In the genomic region with DNA sequence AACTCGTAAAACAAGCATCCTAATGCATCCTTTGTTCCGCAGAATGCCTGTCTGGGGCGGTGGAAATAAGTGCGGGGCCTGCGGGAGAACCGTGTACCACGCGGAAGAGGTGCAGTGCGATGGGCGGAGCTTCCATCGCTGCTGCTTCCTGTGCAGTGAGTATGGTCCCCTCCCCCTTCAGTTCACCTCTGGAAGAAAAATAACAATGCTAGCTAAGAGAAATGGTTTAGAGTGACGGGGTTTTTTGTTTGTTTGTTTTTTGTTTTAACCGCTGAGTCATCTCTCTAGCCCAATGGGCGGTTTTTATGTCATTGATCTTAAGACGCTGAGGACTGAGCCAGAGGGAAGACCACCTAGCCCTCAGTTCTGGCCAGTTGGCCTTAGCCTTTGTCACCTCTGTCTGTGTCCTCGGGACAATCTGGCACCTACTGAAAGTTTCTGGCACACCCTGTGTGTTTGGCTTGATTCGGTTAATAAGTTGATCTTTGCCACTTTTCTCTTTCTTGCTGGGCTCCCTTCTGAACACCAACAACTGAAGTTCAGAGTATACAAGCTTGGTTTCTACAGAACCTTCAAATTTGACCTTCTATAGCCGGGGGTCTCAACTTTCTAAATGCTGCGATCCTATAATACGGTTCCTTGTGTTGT, we compare ENCODE assay signal across 8 mouse cellular contexts. TPM values are rescaled to one million over a fixed set of nuclear protein-coding genes. Genes with fewer than 3 reads are reported as not detected.
DNase-seq lines count a peak whose midpoint lies in the region; ATAC-seq and TF ChIP-seq lines count a peak whose summit lies in the region.

No protein-coding gene starts in this region.

- WGBS in forebrain, embryonic 16.5 days, result 44% methylated on average over 20 of the region's 20 CpGs
- 60% methylated on average over 20 of the region's 20 CpGs for WGBS in limb, embryonic 14.5 days
- 58% methylated on average over 20 of the region's 20 CpGs for WGBS in midbrain, embryonic 16.5 days

- peaks cover 14 to 15% of the 10 kb centered on the region in 2 experiments for H3K4me1 ChIP-seq in ES-E14 (ENCODE audit: control insufficient read depth in 2 of 2, insufficient read depth in 2 of 2, low read length in 2 of 2, poor library complexity in 1 of 2)
- H3K4me1 ChIP-seq in forebrain, embryonic 16.5 days (replicated peaks; ENCODE audit: control insufficient read depth, insufficient read depth, low read length), result peaks cover 37% of the 10 kb centered on the region
- H3K4me1 ChIP-seq in limb, embryonic 14.5 days (ENCODE audit: control insufficient read depth, insufficient read depth, low read length), result peaks cover 49% of the 10 kb centered on the region
- H3K4me1 ChIP-seq in midbrain, embryonic 16.5 days (ENCODE audit: control insufficient read depth, insufficient read depth, low read length), result peaks cover 6% of the 10 kb centered on the region

- peak overlapping the region; percentile 43 to 45 for H3K4me3 ChIP-seq in ES-E14 (ENCODE audit: insufficient read depth in 1 of 2, low read depth in 1 of 2, low read length in 2 of 2, poor library complexity in 1 of 2, severe bottlenecking in 1 of 2)
- H3K4me3 ChIP-seq in forebrain, embryonic 16.5 days (replicated peaks; ENCODE audit: low read length), result 0 out of 2 replicates have a peak overlapping the region, but pooled peaks have one; percentile 17
- no peak overlapping the region; the same call in 1 of the 2 replicates for H3K4me3 ChIP-seq in limb, embryonic 14.5 days (replicated peaks; ENCODE audit: low read length)
- H3K4me3 ChIP-seq in midbrain, embryonic 16.5 days (ENCODE audit: low read depth, low read length), result peak overlapping the region; percentile 7; the same call in 1 of the 2 replicates

- intact Hi-C loops in gastrocnemius, postnatal 36 days (cut with DNase I), result loop anchor here (10.0 kb wide), 1 partner anchor 137 kb away; no protein-coding TSS in a partner anchor

- in situ Hi-C loops in ES-E14 (cut with MboI; ENCODE audit: low sequenced_read_pairs in 2 of 2, unreplicated experiment in 2 of 2), result loop anchor here in 1 of 2 experiments (10.0 kb wide), 1 partner anchor 127 kb away; no protein-coding TSS in a partner anchor

- peak overlapping the region; percentile 73 for H3K27ac ChIP-seq in ES-E14 (ENCODE audit: insufficient read depth, low read depth, low read length, poor library complexity, severe bottlenecking)
- peak overlapping the region; percentile 9 for H3K27ac ChIP-seq in forebrain, embryonic 16.5 days (ENCODE audit: low read length)
- H3K27ac ChIP-seq in limb, embryonic 14.5 days (replicated peaks; ENCODE audit: low read depth, low read length), result peak overlapping the region; percentile 8
- H3K27ac ChIP-seq in midbrain, embryonic 16.5 days (ENCODE audit: low read length), result peak overlapping the region; percentile 40; the same call in 1 of the 2 replicates

- peak overlapping the region; percentile 37; the same call in 1 of the 2 replicates for H3K9ac ChIP-seq in ES-E14 (ENCODE audit: insufficient read depth, low read depth, low read length, poor library complexity, severe bottlenecking)
- H3K9ac ChIP-seq in forebrain, embryonic 16.5 days (replicated peaks; ENCODE audit: low read depth, low read length), result 0 out of 2 replicates have a peak overlapping the region, but pooled peaks have one; percentile 0
- no peak overlapping the region; the same call in 1 of the 2 replicates for H3K9ac ChIP-seq in limb, embryonic 14.5 days (ENCODE audit: low read depth, low read length, severe bottlenecking)
- H3K9ac ChIP-seq in midbrain, embryonic 16.5 days (ENCODE audit: low read depth, low read length), result no peak overlapping the region; the same call in 1 of the 2 replicates

- peak; percentile 89 for DNase-seq in CD4-positive, CD25-positive, alpha-beta regulatory T cell, adult 2 months (ENCODE audit: low read depth, low spot score)
- peak; percentile 85 for DNase-seq in ES-E14 (ENCODE audit: low read depth, low spot score)
- peak; percentile 59 for DNase-seq in limb, embryonic 14.5 days (ENCODE audit: low spot score)
- DNase-seq in thymus, postnatal 25 days, result peak; percentile 65
- DNase-seq in frontal cortex, postnatal 25 days (ENCODE audit: low spot score in 2 of 2), result no peak
- DNase-seq in gastrocnemius, postnatal 36 days, result no peak

- no peaks in the 10 kb centered on the region for H3K27me3 ChIP-seq in forebrain, embryonic 16.5 days (replicated peaks; ENCODE audit: control insufficient read depth, insufficient read depth, low read length)
- no peaks in the 10 kb centered on the region for H3K27me3 ChIP-seq in limb, embryonic 14.5 days (ENCODE audit: control insufficient read depth, insufficient read depth, low read length)
- H3K27me3 ChIP-seq in midbrain, embryonic 16.5 days (ENCODE audit: control insufficient read depth, insufficient read depth, low read depth, low read length), result no peaks in the 10 kb centered on the region

- H3K4me2 ChIP-seq in forebrain, embryonic 16.5 days (ENCODE audit: low read length), result peak overlapping the region; percentile 48
- peak overlapping the region; percentile 29; the same call in 1 of the 2 replicates for H3K4me2 ChIP-seq in limb, embryonic 14.5 days (replicated peaks; ENCODE audit: low read depth, low read length, severe bottlenecking)
- peak overlapping the region; percentile 46 for H3K4me2 ChIP-seq in midbrain, embryonic 16.5 days (ENCODE audit: low read length)

- peak; percentile 75 for ATAC-seq in forebrain, embryonic 16.5 days
- ATAC-seq in limb, embryonic 14.5 days (ENCODE audit: low FRiP score, low read depth), result no peak
- ATAC-seq in midbrain, embryonic 16.5 days, result peak; percentile 82

- H3K36me3 ChIP-seq in ES-E14 (ENCODE audit: control insufficient read depth, insufficient read depth, low read length, poor library complexity, severe bottlenecking), result peaks cover 14% of the 10 kb centered on the region
- no peaks in the 10 kb centered on the region for H3K36me3 ChIP-seq in forebrain, embryonic 16.5 days (ENCODE audit: control insufficient read depth, insufficient read depth)
- H3K36me3 ChIP-seq in limb, embryonic 14.5 days (ENCODE audit: control insufficient read depth, insufficient read depth, low read length), result peaks cover 13% of the 10 kb centered on the region
- no peaks in the 10 kb centered on the region for H3K36me3 ChIP-seq in midbrain, embryonic 16.5 days (ENCODE audit: control insufficient read depth, insufficient read depth, low read length)

- TF ChIP-seq POLR2A in limb, embryonic 14.5 days (IDR thresholded peaks at IDR 0.05; ENCODE audit: borderline replicate concordance, extremely low read depth, insufficient read depth, insufficient read length), result no peak

- H3K9me3 ChIP-seq in ES-E14 (ENCODE audit: control insufficient read depth, insufficient read depth, low read depth, low read length), result no peaks in the 10 kb centered on the region
- H3K9me3 ChIP-seq in forebrain, embryonic 16.5 days (ENCODE audit: control insufficient read depth, low read length), result no peaks in the 10 kb centered on the region
- no peaks in the 10 kb centered on the region for H3K9me3 ChIP-seq in limb, embryonic 14.5 days (ENCODE audit: control insufficient read depth, low read length)
- H3K9me3 ChIP-seq in midbrain, embryonic 16.5 days (replicated peaks; ENCODE audit: control insufficient read depth, low read length, poor library complexity, severe bottlenecking), result no peaks in the 10 kb centered on the region

TF ChIP-seq in ES-E14, 5 proteins besides CTCF, POLR2A, EP300 and RAD21:
- peak; percentile 72; the same call in 1 of the 2 replicates for TF ChIP-seq MAFK (IDR thresholded peaks at IDR 0.05; ENCODE audit: insufficient read depth, low read depth, low read length)
- no peak for TF ChIP-seq ZNF384 (IDR thresholded peaks at IDR 0.05; ENCODE audit: low read depth, low read length)

RNA-seq across cellular contexts. Expression of a gene that starts 12.4 kb away (rescaled TPM):
- 252 and 292 TPM in 2 replicates for total RNA-seq in ES-E14 (2012; rRNA removed)
- 196 and 203 TPM in 2 replicates for polyA plus RNA-seq in forebrain, embryonic 16.5 days (2015; fragmentation: Nextera tagmentation; extraction: Ambion mirVana)
- polyA plus RNA-seq in limb, embryonic 14.5 days (2012; rRNA removed), result 124 and 168 TPM in 2 replicates
- 155 and 170 TPM in 2 replicates for polyA plus RNA-seq in limb, embryonic 14.5 days (2014; fragmentation: Nextera tagmentation; extraction: Ambion mirVana)
- 105 and 111 TPM in 2 replicates for polyA plus RNA-seq in midbrain, embryonic 16.5 days (2015; fragmentation: Nextera tagmentation; extraction: Ambion mirVana)
- 1 to 10 TPM; 5.9 to 6.2 TPM for total RNA-seq in gastrocnemius, postnatal 36 days (2021)

Comparison
In these comparisons a context has a peak if more than half of its experiments do, and no peak if none do; other contexts are left out.
1. DNase-seq: peak in CD4-positive, CD25-positive, alpha-beta regulatory T cell, adult 2 months (single experiment), ES-E14 (single experiment), limb, embryonic 14.5 days (single experiment) and thymus, postnatal 25 days (single experiment); none in frontal cortex, postnatal 25 days (0 of 2) and gastrocnemius, postnatal 36 days (0 of 2).
2. H3K27ac ChIP-seq: peak in every context shown above with its lines; median percentile 73 in ES-E14; 40 in midbrain, embryonic 16.5 days; 9 in forebrain, embryonic 16.5 days; 8 in limb, embryonic 14.5 days.
3. H3K9ac ChIP-seq: peak in ES-E14 (single experiment) and forebrain, embryonic 16.5 days (single experiment); none in limb, embryonic 14.5 days (single experiment) and midbrain, embryonic 16.5 days (single experiment).
4. Peak in every context shown above with its lines, with median percentiles within 50 percentile points of each other: H3K4me2 ChIP-seq.